Mouse (Mus musculus) bone marrow, adult 2 months (tissue): ENCODE data around the gene Gnai1. TPM values are rescaled to one million over a fixed set of nuclear protein-coding genes. Genes with fewer than 3 reads are reported as not detected.
"Not testable (repeated sequence)": the region's sequence is repeated elsewhere in the genome, so short reads cannot be mapped to it uniquely, and the experiment has no call there.

Experiments
- H3K27ac ChIP-seq: fragments of 200-500 bp; 2 replicates; pipeline ENCODE4 v1.5.1; 2012; ENCODE audit warnings: low read depth, mild to moderate bottlenecking, control low read depth, inconsistent platforms, low read length; ENCODE audit not compliant: control insufficient read depth, poor library complexity, insufficient read depth
- H3K4me1 ChIP-seq: fragments of 200-500 bp; 2 replicates; pipeline ENCODE4 v1.6.1; 2011; ENCODE audit warnings: low read length; ENCODE audit not compliant: control insufficient read depth, insufficient read depth
- H3K4me3 ChIP-seq: fragments of 200-500 bp; replicated peaks from 2 replicates; pipeline ENCODE3; 2011; ENCODE audit warnings: mild to moderate bottlenecking, low read depth, low read length, control low read depth; ENCODE audit not compliant: control insufficient read depth
- CTCF ChIP-seq: fragments of 200-500 bp; IDR thresholded peaks from 2 replicates; pipeline ENCODE4 v1.5.1; 2011; ENCODE audit warnings: low read length, control low read depth; ENCODE audit not compliant: control insufficient read depth, insufficient read depth
- POLR2A ChIP-seq: fragments of 200-500 bp; IDR thresholded peaks from 2 replicates; pipeline ENCODE4 v1.6.1; 2011; ENCODE audit warnings: low read depth, mild to moderate bottlenecking, control low read depth, low read length, borderline replicate concordance; ENCODE audit not compliant: control insufficient read depth
- WGBS: fragments of 180-500 bp; shearing (Covaris S2); methylation state at CpG from one replicate; pipeline ENCODE4 v1.1.7; 2018; 5-methylcytosine and 5-hydroxymethylcytosine counted together
- polyA plus RNA-seq: library from polyadenylated mRNA; stranded (reverse); fragments of >200 nt; gene quantifications from 2 replicates; pipeline ENCODE4 v1.2.4, GENCODE M21; 2011; ENCODE audit warnings: low replicate concordance; ENCODE audit not compliant: missing spikeins, insufficient read depth, insufficient read length

Gnai1 gene
- polyA plus RNA-seq, 1 experiment, result 1.9 TPM

DNA sequence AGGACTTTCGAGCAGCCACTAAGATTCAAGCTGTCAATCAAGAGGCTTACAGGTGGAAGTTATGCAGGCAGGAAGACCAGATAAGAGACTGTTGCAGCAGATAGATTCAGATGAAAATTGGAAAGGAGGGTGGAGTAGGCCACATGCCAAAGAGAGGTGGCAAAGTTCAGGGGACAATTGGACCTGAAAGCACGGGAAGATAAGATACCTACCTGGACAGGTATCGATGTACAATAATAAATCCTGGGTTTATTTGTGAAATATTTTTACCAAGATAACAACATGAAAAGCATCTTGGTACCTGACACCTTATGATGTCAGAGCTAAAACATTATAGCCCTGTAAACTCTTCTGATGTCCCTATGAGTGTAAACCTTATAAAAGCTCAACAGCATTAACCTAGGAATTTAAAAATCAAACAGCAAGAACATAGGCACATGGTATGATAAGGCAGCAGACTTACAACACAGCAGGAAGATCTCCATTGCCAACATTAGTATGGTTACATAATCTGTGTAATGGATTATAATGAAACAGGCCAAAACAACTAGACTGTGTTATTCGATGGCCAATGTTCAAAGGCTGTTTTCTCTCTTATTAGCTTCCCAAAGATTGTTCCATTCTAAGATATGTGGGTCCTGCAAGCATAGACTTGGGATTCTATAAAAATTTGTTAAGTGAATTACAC is 16.6 kb downstream of the Gnai1 start:
- WGBS, result 75% methylated on average over 4 of the region's 4 CpGs

GRCm38 (mm10) chr5:18342765-18343454 is 17.2 kb downstream of the Gnai1 start:
- TF ChIP-seq CTCF, result no peak
- TF ChIP-seq POLR2A, result no peak
- no peaks in the 10 kb centered on the region for H3K4me1 ChIP-seq
- H3K27ac ChIP-seq, result no peak overlapping the region
- H3K4me3 ChIP-seq, result no peak overlapping the region
- 71% methylated on average over 4 of the region's 4 CpGs for WGBS

More for the DNA sequence above, 16.6 kb downstream of the Gnai1 start:
- no peak overlapping the region for H3K27ac ChIP-seq
- H3K4me3 ChIP-seq, result no peak overlapping the region
- no peaks in the 10 kb centered on the region for H3K4me1 ChIP-seq
- no peak for TF ChIP-seq CTCF
- no peak for TF ChIP-seq POLR2A

DNA sequence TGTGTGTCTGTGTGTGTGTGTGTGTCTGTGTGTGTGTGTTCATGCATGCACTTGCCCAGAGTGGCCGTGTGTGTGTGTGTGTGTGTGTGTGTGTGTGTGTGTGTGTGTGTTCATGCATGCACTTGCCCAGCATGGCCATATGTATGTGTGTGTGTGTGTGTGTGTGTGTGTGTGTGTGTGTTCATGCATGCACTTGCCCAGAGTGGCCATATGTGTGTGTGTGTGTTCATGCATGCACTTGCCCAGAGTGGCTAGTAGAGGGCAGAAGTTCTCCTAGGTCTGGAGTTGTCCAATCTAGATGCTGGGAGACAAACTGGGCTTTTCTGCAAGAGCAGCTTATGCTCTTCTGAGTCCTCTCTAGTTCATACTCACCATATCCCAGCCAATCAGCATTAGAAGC is 18.3 kb downstream of the Gnai1 start:
- not testable (repeated sequence) for H3K4me3 ChIP-seq, H3K4me1 ChIP-seq, H3K27ac ChIP-seq
- WGBS, result 42% methylated on average over 1 of the region's 1 CpGs

GRCm38 (mm10) chr5:18332256-18332655 is 27.9 kb downstream of the Gnai1 start:
- Histone ChIP-seq H3K4me3 (no peak overlapping the region), H3K27ac (no peak overlapping the region), H3K4me1 (no peaks in the 10 kb centered on the region)
- TF ChIP-seq CTCF, result no peak
- TF ChIP-seq POLR2A, result no peak
- WGBS, result 86% methylated on average over 5 of the region's 5 CpGs

DNA sequence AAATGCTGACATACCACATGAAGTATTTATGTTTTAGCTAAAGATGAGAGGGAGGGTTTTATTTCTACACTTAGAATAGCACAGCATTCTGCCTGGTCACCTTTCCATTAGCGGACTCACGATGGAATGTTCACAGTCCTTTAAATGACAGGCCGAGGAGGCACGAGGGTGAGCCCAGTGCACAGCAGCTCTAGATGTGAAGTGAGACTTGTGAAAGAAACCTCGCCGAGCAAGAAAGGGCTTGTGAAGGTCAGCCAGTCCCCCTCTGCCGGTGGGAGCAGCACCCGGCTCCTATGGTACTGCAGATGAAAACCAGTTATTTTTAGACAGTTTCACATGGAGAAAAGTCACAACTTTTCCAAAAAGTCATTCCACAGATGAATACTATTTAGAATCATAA is 29.4 kb downstream of the Gnai1 start:
- Histone ChIP-seq H3K4me1 (no peaks in the 10 kb centered on the region), H3K27ac (no peak overlapping the region), H3K4me3 (no peak overlapping the region)
- 82% methylated on average over 8 of the region's 8 CpGs for WGBS
- no peak for TF ChIP-seq CTCF

DNA sequence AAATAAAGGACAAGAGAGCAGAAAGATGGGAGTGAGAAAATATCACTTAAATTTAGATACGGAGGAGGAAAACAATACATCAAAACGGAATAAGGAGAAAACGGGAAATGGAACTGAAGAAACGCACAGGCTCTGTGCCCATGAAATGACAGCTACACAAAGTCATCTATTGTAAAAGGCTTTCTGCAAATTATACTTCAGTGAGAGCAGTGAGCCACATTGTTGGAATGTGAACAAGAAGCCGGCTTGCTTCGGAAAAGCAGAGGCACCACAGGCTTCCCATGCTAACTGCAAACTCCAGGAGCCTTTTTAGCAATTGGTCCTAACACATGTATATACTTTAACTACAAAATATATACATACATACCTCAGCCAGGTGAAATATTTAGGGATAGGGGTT is 34.0 kb downstream of the Gnai1 start:
- Histone ChIP-seq H3K4me1 (no peaks in the 10 kb centered on the region), H3K4me3 (no peak overlapping the region), H3K27ac (no peak overlapping the region)
- WGBS, result 88% methylated on average over 6 of the region's 6 CpGs
- TF ChIP-seq POLR2A (no peak), CTCF (no peak)

DNA sequence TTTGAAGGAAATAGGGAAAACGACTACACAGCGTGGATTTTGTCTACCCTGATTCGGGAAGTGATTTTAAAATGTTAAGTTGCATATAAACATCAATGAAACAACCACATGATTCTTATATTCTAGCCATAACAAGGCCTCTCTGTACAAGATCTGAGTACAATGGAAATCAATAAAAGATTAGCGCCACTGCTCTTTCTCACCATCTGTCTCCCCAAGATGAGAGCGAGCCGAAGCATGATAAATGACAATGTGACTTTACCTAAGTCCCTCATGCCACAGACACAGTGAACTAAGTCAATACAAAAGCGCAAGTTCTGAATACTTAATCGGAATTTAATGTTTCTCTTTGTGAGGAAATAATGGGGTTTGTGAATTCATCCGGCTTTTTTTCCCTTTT is 36.6 kb downstream of the Gnai1 start:
- Histone ChIP-seq H3K27ac (no peak overlapping the region), H3K4me1 (no peaks in the 10 kb centered on the region), H3K4me3 (no peak overlapping the region)
- no peak for TF ChIP-seq CTCF
- no peak for TF ChIP-seq POLR2A
- 77% methylated on average over 9 of the region's 9 CpGs for WGBS

- no peaks in the 10 kb centered on the region for H3K4me1 ChIP-seq
- no peak overlapping the region for H3K4me3 ChIP-seq
- 76% methylated on average over 3 of the region's 3 CpGs for whole genome bisulfite sequencing
- TF ChIP-seq POLR2A (no peak), CTCF (no peak)
- H3K27ac ChIP-seq, result no peak overlapping the region
Measured at GRCm38 (mm10) chr5:18321661-18322060, 38.5 kb downstream of the Gnai1 start.

DNA sequence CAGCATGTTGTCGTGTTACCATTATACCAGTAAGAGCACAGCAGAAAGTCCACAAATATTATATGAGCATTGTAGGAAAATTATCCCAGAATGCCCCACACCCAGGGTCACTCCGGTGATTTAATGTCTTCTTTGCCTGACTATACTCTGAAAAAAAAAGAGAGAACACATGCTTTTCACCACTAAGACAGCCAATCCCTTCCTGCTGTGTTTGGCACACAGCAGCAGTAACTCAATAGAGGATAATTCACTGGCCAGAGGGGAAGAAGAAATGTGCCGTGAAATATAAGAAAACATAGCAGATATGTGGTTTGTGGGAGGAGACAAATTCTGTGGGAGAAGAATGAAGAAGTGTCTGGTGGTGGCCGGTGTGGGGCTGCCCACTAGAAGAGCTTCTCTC is 41.3 kb downstream of the Gnai1 start:
- H3K27ac ChIP-seq, result no peak overlapping the region
- H3K4me3 ChIP-seq, result no peak overlapping the region
- TF ChIP-seq POLR2A (no peak), CTCF (no peak)
- WGBS, result 49% methylated on average over 4 of the region's 4 CpGs
- H3K4me1 ChIP-seq, result no peaks in the 10 kb centered on the region
